Mouse (Mus musculus) liver, embryonic 14.5 days (tissue): ENCODE data around the gene Gm44790.

ENCODE experiments used
- CTCF ChIP-seq: IDR thresholded peaks from 2 replicates; pipeline ENCODE4 v1.5.1; 2016; ENCODE audit warnings: antibody characterized with exemption, low read depth, control low read depth
- EP300 ChIP-seq: IDR thresholded peaks from 2 replicates; pipeline ENCODE4 v1.6.1; 2016; ENCODE audit warnings: antibody characterized with exemption, low read depth

DNA sequence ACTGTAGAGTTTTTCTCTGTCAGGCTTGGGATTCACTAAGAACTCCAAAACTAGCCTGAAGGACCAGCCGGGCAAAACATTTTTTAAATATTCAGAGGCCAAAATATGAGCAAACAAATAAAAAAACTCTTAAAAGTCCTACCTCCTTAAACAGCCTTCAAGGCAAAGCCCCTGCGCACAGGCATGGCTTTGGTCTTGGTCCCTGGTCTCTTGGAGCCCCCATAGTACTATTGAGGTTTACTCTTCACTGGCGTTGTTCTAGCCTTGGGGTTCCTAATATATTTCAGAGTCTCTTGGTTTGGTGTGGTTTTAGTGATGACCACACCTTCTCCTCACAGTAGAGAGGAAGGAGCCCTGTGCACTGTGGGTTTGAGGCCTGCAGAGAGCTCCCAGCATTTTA is 5.1 kb downstream of the Gm44790 start:
- TF ChIP-seq CTCF (no peak), EP300 (no peak)
